Mouse (Mus musculus) embryonic facial prominence, embryonic 11.5 days (tissue): ENCODE data around the gene D430019H16Rik. TPM values are rescaled to one million over a fixed set of nuclear protein-coding genes. Genes with fewer than 3 reads are reported as not detected.

Experiments used
- polyA plus RNA-seq: library from polyadenylated mRNA; unstranded; fragments of >200 nt; fragmentation: Nextera tagmentation; extraction: Ambion mirVana; gene quantifications from 2 replicates; pipeline ENCODE4 v1.2.1, GENCODE M21; 2014

Gene D430019H16Rik
- polyA plus RNA-seq, 1 experiment from 2014 or later: 6.0 TPM

Other genes starting within 250 kb of the D430019H16Rik start
- gene Tcl1, start 231.1 kb upstream of the D430019H16Rik start, polyA plus RNA-seq: not detected in 2 replicates
- gene Tunar, start 120.0 kb upstream of the D430019H16Rik start, polyA plus RNA-seq: 0.46 and 0.57 TPM in 2 replicates
- 0.17 and 0.21 TPM in 2 replicates for gene Bdkrb2, start 109.4 kb downstream of the D430019H16Rik start, polyA plus RNA-seq
- gene Bdkrb1, start 149.2 kb downstream of the D430019H16Rik start, polyA plus RNA-seq: 0.17 TPM in 1 of 2 replicates, not detected in the other
- 34.5 and 36.2 TPM in 2 replicates for gene Gskip, start 231.0 kb downstream of the D430019H16Rik start, polyA plus RNA-seq
- gene Atg2b, start 231.4 kb downstream of the D430019H16Rik start, polyA plus RNA-seq: 11.7 and 12.6 TPM in 2 replicates